Mouse (Mus musculus): ENCODE data around the gene Dmwd.

Dmwd gene

GRCm38 (mm10) chr7:19094826-19095750 lies 19.1 kb downstream of the Dmwd start:
- peak; percentile 73 for DNase-seq (ENCODE audit: inconsistent ontology term)

GRCm38 (mm10) chr7:19095751-19096110 lies 19.7 kb downstream of the Dmwd start:
- peak; percentile 82 for DNase-seq (ENCODE audit: inconsistent ontology term)

GRCm38 (mm10) chr7:19096421-19096976 lies 20.5 kb downstream of the Dmwd start:
- DNase-seq (ENCODE audit: inconsistent ontology term): no peak

- DNase-seq (ENCODE audit: inconsistent ontology term): no peak
These were observed 21.2 kb downstream of the Dmwd start for GRCm38 (mm10) chr7:19097217-19097616.

GRCm38 (mm10) chr7:19097863-19098262 lies 21.8 kb downstream of the Dmwd start:
- DNase-seq (ENCODE audit: inconsistent ontology term): no peak

GRCm38 (mm10) chr7:19098811-19099210 lies 22.8 kb downstream of the Dmwd start:
- DNase-seq (ENCODE audit: inconsistent ontology term): no peak

GRCm38 (mm10) chr7:19100290-19100689 lies 24.3 kb downstream of the Dmwd start:
- no peak for DNase-seq (ENCODE audit: inconsistent ontology term)

- no peak for DNase-seq (ENCODE audit: inconsistent ontology term)
These were observed 27.7 kb downstream of the Dmwd start for GRCm38 (mm10) chr7:19103741-19104140.

GRCm38 (mm10) chr7:19104486-19104885 lies 28.5 kb downstream of the Dmwd start:
- DNase-seq (ENCODE audit: inconsistent ontology term): no peak

- no peak for DNase-seq (ENCODE audit: inconsistent ontology term)
These were observed 31.4 kb downstream of the Dmwd start for GRCm38 (mm10) chr7:19107436-19107835.

GRCm38 (mm10) chr7:19109565-19109964 lies 33.5 kb downstream of the Dmwd start:
- DNase-seq (ENCODE audit: inconsistent ontology term): no peak

GRCm38 (mm10) chr7:19118028-19118771 lies 42.2 kb downstream of the Dmwd start, which contains the start of gene Gm4969:
Gene Gm4969, minus strand, starts transcription at chr7:19118368.
- DNase-seq (ENCODE audit: inconsistent ontology term): peak; percentile 69

GRCm38 (mm10) chr7:19119083-19119482 lies 43.1 kb downstream of the Dmwd start:
- no peak for DNase-seq (ENCODE audit: inconsistent ontology term)

GRCm38 (mm10) chr7:19119631-19120429 lies 43.8 kb downstream of the Dmwd start, which contains the start of gene Fbxo46:
Gene Fbxo46, plus strand, starts transcription at chr7:19119859.
- DNase-seq (ENCODE audit: inconsistent ontology term): peak; percentile 97

- DNase-seq (ENCODE audit: inconsistent ontology term): no peak
These were observed 45.7 kb downstream of the Dmwd start for GRCm38 (mm10) chr7:19121686-19122085.

GRCm38 (mm10) chr7:19124713-19125112 lies 48.7 kb downstream of the Dmwd start:
- no peak for DNase-seq (ENCODE audit: inconsistent ontology term)

- no peak for DNase-seq (ENCODE audit: inconsistent ontology term)
These were observed 51.7 kb downstream of the Dmwd start for GRCm38 (mm10) chr7:19127744-19128143.

GRCm38 (mm10) chr7:19129396-19129795 lies 53.4 kb downstream of the Dmwd start:
- DNase-seq (ENCODE audit: inconsistent ontology term): no peak

- DNase-seq (ENCODE audit: inconsistent ontology term): no peak
These were observed 54.6 kb downstream of the Dmwd start for GRCm38 (mm10) chr7:19130657-19131056.

- peak; percentile 99 for DNase-seq (ENCODE audit: inconsistent ontology term)
These were observed 55.4 kb downstream of the Dmwd start for GRCm38 (mm10) chr7:19131324-19131848.

Measured in Muller cell, postnatal 12 days (primary cell).